Mouse (Mus musculus): Measurements from ENCODE around the gene Fam192a.

- no peak for TF ChIP-seq CTCF (IDR thresholded peaks at IDR 0.05; ENCODE audit: extremely low read depth, insufficient read depth, insufficient read length, insufficient replicate concordance)
- TF ChIP-seq POLR2A (IDR thresholded peaks at IDR 0.05; ENCODE audit: low read depth, low read length): no peak
Measured at GRCm38 (mm10) chr8:94634211-94634610, 32.4 kb upstream of the Fam192a start.
